Mouse (Mus musculus): ENCODE results near the gene Gpr45.

The Gpr45 gene

DNA sequence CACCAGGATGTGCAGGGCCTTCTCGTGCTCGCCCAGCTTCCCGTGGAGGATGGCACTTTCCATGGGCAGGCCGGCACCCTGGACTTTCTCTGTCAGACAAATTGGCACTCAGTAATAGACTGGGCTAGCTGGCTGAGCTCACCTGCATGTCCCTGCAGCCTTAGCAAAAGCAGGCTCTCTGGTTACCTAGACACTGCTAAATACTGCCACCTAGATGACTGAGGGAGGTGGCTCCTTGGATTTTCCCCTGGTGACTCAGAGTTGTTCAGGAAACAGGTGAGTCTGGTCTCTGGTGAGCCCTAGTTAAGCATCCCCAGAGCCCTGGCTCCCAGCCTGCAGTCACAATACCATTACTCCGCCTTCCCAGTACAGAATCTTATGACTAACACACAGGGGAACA, 99.2 kb downstream of the Gpr45 start:
- DNase-seq, result no peak

- DNase-seq, result peak; percentile 26
Observed at GRCm38 (mm10) chr1:43065615-43066310, 113.1 kb downstream of the Gpr45 start.

GRCm38 (mm10) chr1:43066573-43066972, 113.9 kb downstream of the Gpr45 start:
- DNase-seq, result no peak

DNA sequence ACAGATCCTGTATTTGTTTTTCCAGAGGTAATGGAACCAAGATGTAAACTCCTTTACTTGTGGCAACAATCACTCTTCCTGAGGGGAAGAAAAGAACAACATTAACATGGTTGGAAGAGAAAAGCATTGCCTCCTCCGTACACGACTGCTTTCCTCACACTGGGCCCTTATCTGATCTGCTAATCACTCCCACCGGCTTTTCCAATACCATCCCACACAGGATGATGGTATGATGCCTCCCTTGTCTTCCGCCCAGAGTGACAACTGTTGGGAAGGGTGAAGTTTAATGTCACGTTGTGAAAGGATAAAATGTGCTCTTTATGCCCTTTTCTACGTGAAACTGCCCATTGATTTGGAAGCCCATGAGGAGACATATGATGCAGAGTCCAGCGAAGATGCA, 114.9 kb downstream of the Gpr45 start:
- DNase-seq, result no peak

- no peak for DNase-seq
Observed at GRCm38 (mm10) chr1:43070726-43071125, 118.1 kb downstream of the Gpr45 start.

DNA sequence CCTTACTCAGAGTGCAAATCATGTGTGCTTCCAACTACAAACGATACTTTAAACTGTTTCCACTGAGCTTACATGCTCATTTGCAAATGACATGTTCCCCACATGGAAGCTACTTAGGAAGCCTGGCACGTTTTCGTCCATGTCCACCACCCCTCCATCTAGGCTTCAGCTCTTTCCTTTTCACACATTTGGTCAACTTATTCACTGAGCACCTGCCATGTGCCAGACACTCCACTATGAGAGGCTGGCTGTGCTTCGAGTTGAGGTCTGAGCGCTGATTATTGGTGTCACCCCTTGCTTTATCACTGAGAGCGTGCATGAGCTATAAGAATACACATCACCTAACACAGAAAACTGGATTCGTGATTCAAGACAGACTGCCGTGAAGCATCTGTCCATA, 119.4 kb downstream of the Gpr45 start:
- DNase-seq, result no peak

DNA sequence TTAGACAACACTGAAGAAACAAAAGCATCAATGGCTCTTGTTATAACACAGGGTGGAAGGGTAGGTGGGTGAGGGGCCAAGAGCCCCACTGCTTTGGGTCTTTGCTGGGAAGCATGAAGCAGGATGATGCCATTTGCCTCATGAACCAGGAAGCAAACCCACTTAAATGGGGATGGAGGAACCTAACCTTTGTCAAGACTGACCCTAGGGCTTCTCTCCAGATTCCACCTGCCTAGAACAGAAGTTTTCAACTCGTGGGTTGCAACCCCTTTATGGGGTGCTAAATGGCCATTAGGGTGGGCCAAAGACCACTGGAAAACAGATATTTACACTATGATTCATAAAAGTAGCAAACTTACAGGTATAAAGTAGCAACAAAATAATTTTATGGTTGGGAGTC, 119.9 kb downstream of the Gpr45 start:
- no peak for DNase-seq

- DNase-seq, result peak; percentile 43
Observed at GRCm38 (mm10) chr1:43074791-43075190, 122.1 kb downstream of the Gpr45 start.

DNA sequence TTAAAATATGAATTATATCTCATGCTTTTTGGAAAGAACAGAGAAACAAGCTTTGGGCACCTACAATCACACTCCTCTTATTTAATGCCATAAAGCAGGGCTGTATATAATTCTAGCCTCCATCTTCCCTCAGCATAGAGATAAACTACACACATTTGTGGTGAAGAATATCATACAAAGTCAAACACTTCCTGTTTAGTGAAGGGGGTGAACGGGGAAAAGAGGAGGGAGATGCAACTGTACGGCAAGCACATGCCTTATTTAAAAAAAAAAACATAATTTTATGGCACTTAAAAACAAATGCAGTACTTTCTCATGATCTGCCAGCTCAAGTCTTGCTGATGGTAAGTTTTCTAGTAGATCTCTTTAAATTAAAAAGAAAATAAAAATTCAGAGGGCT, 125.5 kb downstream of the Gpr45 start:
- DNase-seq, result no peak

GRCm38 (mm10) chr1:43082946-43083345, 130.3 kb downstream of the Gpr45 start:
- no peak for DNase-seq

Data from cerebellum, adult 8-10 months (tissue).